Mouse (Mus musculus) splenic B cell, adult 2 months (primary cell): Measurements from ENCODE around the gene 4931406C07Rik.
A peak's percentile ranks its signal among the peaks of the same experiment; 100 is the strongest.

Experiments
- DNase-seq: peaks from one replicate; pipeline ENCODE4 v3.0.0-alpha.2; 2011; ENCODE audit warnings: low read depth, low spot score
- H3K27me3 ChIP-seq: 2 replicates; pipeline ENCODE4 v1.6.1; 2012; ENCODE audit warnings: mild to moderate bottlenecking, low read length, moderate library complexity, mixed read lengths; ENCODE audit not compliant: control insufficient read depth, poor library complexity, insufficient read depth, severe bottlenecking
- H3K36me3 ChIP-seq: 2 replicates; pipeline ENCODE4 v1.6.1; 2012; ENCODE audit warnings: mild to moderate bottlenecking, low read length, moderate library complexity, mixed read lengths; ENCODE audit not compliant: control insufficient read depth, poor library complexity, insufficient read depth, severe bottlenecking

Gene 4931406C07Rik

GRCm38 (mm10) chr9:15278343-15278742, 27.9 kb downstream of the 4931406C07Rik start:
- Histone ChIP-seq H3K36me3 (peaks cover 16% of the 10 kb centered on the region), H3K27me3 (no peaks in the 10 kb centered on the region)
- DNase-seq, result no peak

- DNase-seq, result no peak
- H3K36me3 ChIP-seq, result peaks cover 21% of the 10 kb centered on the region
- no peaks in the 10 kb centered on the region for H3K27me3 ChIP-seq
Measured at GRCm38 (mm10) chr9:15276855-15277254, 29.4 kb downstream of the 4931406C07Rik start.

GRCm38 (mm10) chr9:15273981-15274380, 32.3 kb downstream of the 4931406C07Rik start:
- H3K27me3 ChIP-seq, result no peaks in the 10 kb centered on the region
- no peak for DNase-seq
- peaks cover 28% of the 10 kb centered on the region for H3K36me3 ChIP-seq

GRCm38 (mm10) chr9:15263487-15263886, 42.8 kb downstream of the 4931406C07Rik start:
- Histone ChIP-seq H3K36me3 (peaks cover 13% of the 10 kb centered on the region; the same call in 1 of the 2 replicates), H3K27me3 (no peaks in the 10 kb centered on the region)
- no peak for DNase-seq

- Histone ChIP-seq H3K36me3 (peaks cover 11% of the 10 kb centered on the region; the same call in 1 of the 2 replicates), H3K27me3 (no peaks in the 10 kb centered on the region)
- no peak for DNase-seq
Measured at GRCm38 (mm10) chr9:15261980-15262379, 44.3 kb downstream of the 4931406C07Rik start.

GRCm38 (mm10) chr9:15256214-15256613, 50.0 kb downstream of the 4931406C07Rik start:
- no peak for DNase-seq
- H3K36me3 ChIP-seq, result no peaks in the 10 kb centered on the region
- H3K27me3 ChIP-seq, result 0 out of 2 replicates have a peak, but pooled peaks cover 3% of the 10 kb centered on the region

- DNase-seq, result no peak
- Histone ChIP-seq H3K36me3 (no peaks in the 10 kb centered on the region), H3K27me3 (0 out of 2 replicates have a peak, but pooled peaks cover 3% of the 10 kb centered on the region)
Measured at GRCm38 (mm10) chr9:15254501-15254900, 51.7 kb downstream of the 4931406C07Rik start.

DNA sequence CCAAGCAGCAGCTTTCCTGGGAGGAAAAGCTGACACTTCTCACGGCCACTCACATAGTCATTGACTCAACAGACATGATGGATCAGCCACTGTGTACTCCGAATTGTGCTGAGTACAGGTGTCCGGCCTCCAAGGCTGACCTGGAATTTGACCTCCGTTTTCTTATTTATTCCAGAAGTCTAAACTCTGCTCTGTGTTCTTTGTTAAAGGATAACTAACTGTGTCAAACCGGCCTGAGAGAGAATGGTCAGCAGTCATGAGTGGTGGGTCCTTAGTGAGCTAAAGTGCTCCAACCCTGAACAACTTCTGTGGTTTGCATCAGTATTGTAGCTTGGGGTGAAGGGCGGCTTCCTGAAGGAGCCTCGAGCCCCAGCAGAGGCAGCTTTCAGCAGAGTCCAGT, 54.1 kb downstream of the 4931406C07Rik start:
- DNase-seq, result no peak
- 0 out of 2 replicates have a peak, but pooled peaks cover 3% of the 10 kb centered on the region for H3K27me3 ChIP-seq
- H3K36me3 ChIP-seq, result no peaks in the 10 kb centered on the region

- 0 out of 2 replicates have a peak, but pooled peaks cover 3% of the 10 kb centered on the region for H3K27me3 ChIP-seq
- H3K36me3 ChIP-seq, result no peaks in the 10 kb centered on the region
- DNase-seq, result peak; percentile 2
Measured at GRCm38 (mm10) chr9:15250376-15250775, 55.9 kb downstream of the 4931406C07Rik start.

- Histone ChIP-seq H3K27me3 (no peaks in the 10 kb centered on the region), H3K36me3 (no peaks in the 10 kb centered on the region)
- DNase-seq, result no peak
Measured at GRCm38 (mm10) chr9:15245319-15246075, 60.8 kb downstream of the 4931406C07Rik start.

DNA sequence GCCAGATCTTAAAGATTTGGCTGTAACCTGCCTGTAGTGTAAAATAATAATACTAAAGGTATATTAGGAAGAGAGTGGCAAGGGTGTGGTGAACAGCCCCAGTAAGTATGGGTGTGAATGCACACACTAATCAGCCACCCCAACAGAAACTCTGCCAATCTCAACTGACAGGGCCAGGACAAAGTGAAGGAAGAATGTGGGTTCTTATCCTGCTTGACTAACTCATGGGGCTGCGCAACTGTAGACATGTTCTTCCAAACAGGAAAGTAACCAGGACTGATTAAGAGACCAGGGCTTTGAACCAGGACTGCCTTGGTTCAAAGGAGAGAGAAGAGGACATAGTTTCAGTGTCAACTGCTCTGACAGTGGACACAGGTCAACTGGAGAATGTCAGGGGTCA, 64.1 kb downstream of the 4931406C07Rik start:
- no peak for DNase-seq
- no peaks in the 10 kb centered on the region for H3K27me3 ChIP-seq
- no peaks in the 10 kb centered on the region for H3K36me3 ChIP-seq

- Histone ChIP-seq H3K27me3 (no peaks in the 10 kb centered on the region), H3K36me3 (no peaks in the 10 kb centered on the region)
- DNase-seq, result peak; percentile 19
Measured at GRCm38 (mm10) chr9:15241596-15241939, 64.7 kb downstream of the 4931406C07Rik start.

- Histone ChIP-seq H3K27me3 (no peaks in the 10 kb centered on the region), H3K36me3 (no peaks in the 10 kb centered on the region)
- no peak for DNase-seq
Measured at GRCm38 (mm10) chr9:15240863-15241595, 65.2 kb downstream of the 4931406C07Rik start.

DNA sequence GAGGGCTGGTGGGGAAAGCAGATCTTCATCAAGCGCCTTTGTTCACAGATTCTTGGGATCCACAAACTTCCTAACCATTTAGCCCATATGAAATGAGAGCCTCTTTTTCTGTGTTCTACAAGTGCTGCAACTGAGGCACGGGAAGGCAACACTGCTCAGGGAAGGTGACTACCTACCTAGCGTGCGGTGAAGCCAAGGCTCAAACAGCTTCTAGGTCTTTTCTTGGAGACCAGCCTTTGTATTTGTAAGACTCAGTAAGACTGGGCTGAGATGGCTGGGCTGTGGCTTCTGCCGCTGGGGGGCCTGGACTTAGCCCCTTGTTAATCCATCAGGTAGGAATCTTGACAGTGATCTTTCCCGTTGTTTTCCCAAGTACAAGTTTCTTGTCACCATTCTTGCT, 66.2 kb downstream of the 4931406C07Rik start:
- Histone ChIP-seq H3K36me3 (no peaks in the 10 kb centered on the region), H3K27me3 (no peaks in the 10 kb centered on the region)
- DNase-seq, result no peak
